Mouse (Mus musculus) ES-E14 (cell line): ENCODE results near the gene Abl1. TPM values are rescaled to one million over a fixed set of nuclear protein-coding genes. Genes with fewer than 3 reads are reported as not detected.
A peak's percentile ranks its signal among the peaks of the same experiment; 100 is the strongest.

Experiments
- DNase-seq: peaks from one replicate; pipeline ENCODE4 v3.0.0-alpha.2; 2013; ENCODE audit warnings: low read depth, low spot score
- H3K27ac ChIP-seq: 2 replicates; pipeline ENCODE4 v1.5.1; 2012; ENCODE audit warnings: low read depth, mild to moderate bottlenecking, low read length, moderate library complexity, mixed read lengths; ENCODE audit not compliant: poor library complexity, insufficient read depth, severe bottlenecking
- H3K36me3 ChIP-seq: 2 replicates; pipeline ENCODE4 v1.6.1; 2012; ENCODE audit warnings: mild to moderate bottlenecking, low read length, moderate library complexity, mixed read lengths; ENCODE audit not compliant: control insufficient read depth, poor library complexity, insufficient read depth, severe bottlenecking
- H3K4me1 ChIP-seq, 2 experiments: fragments of 150-350 bp in 1 of 2; sonication (generic) in 1 of 2; 2 replicates each; pipeline ENCODE4 v1.6.1; 2012; ENCODE audit warnings: low read length in 2 of 2, mild to moderate bottlenecking in 1 of 2, mixed read lengths in 1 of 2; ENCODE audit not compliant: control insufficient read depth in 2 of 2, insufficient read depth in 2 of 2, poor library complexity in 1 of 2
- H3K4me3 ChIP-seq, 2 experiments: fragments of 150-350 bp in 1 of 2; sonication (generic) in 1 of 2; 2 replicates each; pipeline ENCODE4 v1.5.1; 2012; ENCODE audit warnings: low read length in 2 of 2, low read depth in 1 of 2, mild to moderate bottlenecking in 1 of 2, mixed read lengths in 1 of 2; ENCODE audit not compliant: insufficient read depth in 1 of 2, poor library complexity in 1 of 2, severe bottlenecking in 1 of 2
- H3K9ac ChIP-seq: 2 replicates; pipeline ENCODE4 v1.6.1; 2012; ENCODE audit warnings: low read depth, mild to moderate bottlenecking, low read length, mixed read lengths; ENCODE audit not compliant: poor library complexity, insufficient read depth, severe bottlenecking
- H3K9me3 ChIP-seq: fragments of 150-350 bp; sonication (generic); 2 replicates; pipeline ENCODE4 v1.6.1; 2012; ENCODE audit warnings: low read depth, mild to moderate bottlenecking, low read length; ENCODE audit not compliant: control insufficient read depth, insufficient read depth
- CHD2 ChIP-seq: IDR thresholded peaks from 2 replicates; pipeline ENCODE4 v1.6.1; 2014; ENCODE audit warnings: mild to moderate bottlenecking, low read depth, low read length, inconsistent platforms
- HCFC1 ChIP-seq: IDR thresholded peaks from 2 replicates; pipeline ENCODE4 v1.6.1; 2012; ENCODE audit warnings: low read length, inconsistent platforms, borderline replicate concordance; ENCODE audit not compliant: insufficient read depth
- MAFK ChIP-seq: IDR thresholded peaks from 2 replicates; pipeline ENCODE4 v1.6.1; 2014; ENCODE audit warnings: mild to moderate bottlenecking, low read depth, low read length, inconsistent platforms; ENCODE audit not compliant: insufficient read depth
- ZC3H11A ChIP-seq: IDR thresholded peaks from 2 replicates; pipeline ENCODE4 v1.6.1; 2012; ENCODE audit warnings: low read depth, mild to moderate bottlenecking, inconsistent platforms, low read length, borderline replicate concordance
- ZNF384 ChIP-seq: IDR thresholded peaks from 2 replicates; pipeline ENCODE4 v1.6.1; 2012; ENCODE audit warnings: low read depth, low read length, inconsistent platforms
- in situ Hi-C, 2 experiments: fragments of 600-800 bp; cut with MboI; formaldehyde crosslinking; loops; one replicate each; pipeline ENCODE4 v1.15.1; 2025; ENCODE audit warnings: low sequenced_read_pairs in 2 of 2, inconsistent platforms in 1 of 2; ENCODE audit not compliant: unreplicated experiment in 2 of 2
- total RNA-seq: library from RNA; depleted of rRNA; stranded (reverse); fragments of 300-350 nt; gene quantifications from 2 replicates; pipeline ENCODE4 v1.2.3, GENCODE M21; 2012; rRNA removed

The Abl1 gene
- 39.9 and 41.9 TPM in 2 replicates for total RNA-seq

DNA sequence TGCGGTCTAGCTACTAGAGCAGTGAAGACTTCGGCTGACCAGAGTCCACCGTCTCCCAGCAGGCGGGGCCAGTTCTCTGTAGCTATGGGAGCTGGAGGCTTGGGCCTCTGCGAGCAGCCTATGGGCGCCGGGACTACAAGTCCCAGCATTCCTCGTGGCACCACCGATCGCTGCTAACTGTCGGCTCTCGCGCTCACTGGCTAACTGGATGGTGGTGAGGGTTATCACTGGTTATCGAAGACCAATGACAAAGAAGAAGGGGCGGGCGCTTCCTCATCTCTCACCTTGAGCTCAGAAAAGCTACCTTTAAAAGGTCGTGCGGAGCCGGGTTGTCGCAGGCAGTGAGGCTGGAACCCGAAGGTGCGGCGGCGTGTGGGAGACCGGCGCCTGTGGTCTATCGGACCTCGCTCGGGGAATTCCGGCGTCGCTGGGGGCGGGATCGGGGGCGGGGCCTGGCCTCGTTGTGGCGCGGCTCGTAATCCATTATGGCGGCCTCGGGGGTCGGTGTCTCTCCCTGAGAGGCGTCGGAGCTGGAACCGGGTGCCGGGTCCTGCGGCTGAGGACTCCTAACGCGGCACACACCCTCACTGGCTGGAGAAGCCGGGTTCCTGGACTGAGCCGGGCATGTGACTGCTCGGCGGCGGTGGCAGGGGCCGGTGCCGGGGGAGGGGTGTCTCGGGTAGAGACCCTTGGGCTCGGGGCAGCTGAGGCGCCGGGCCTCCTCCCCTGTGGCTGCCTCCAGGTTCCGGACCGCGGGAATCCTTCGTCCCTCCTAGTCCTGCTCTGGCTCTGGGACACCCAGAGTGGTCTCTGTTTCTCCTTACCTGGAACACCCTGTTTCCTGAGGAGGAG, at the start of gene Abl1:
Abl1 (plus strand) TSS at position 303 of the 852 bp plus-strand sequence.
- DNase-seq = peak; percentile 94
- H3K4me3 ChIP-seq = peak within 1 kb of the TSS; percentile 74 to 99
- in situ Hi-C loops = no loop called here
- no peaks in the 10 kb centered on the region for H3K36me3 ChIP-seq
- peaks cover 0 to 2% of the 10 kb centered on the region in 2 experiments; a peak in 1 of 4 replicates for H3K4me1 ChIP-seq
- no peak for TF ChIP-seq MAFK
- TF ChIP-seq ZNF384 = no peak
- peak; percentile 94 for TF ChIP-seq HCFC1
- TF ChIP-seq CHD2 = peak; percentile 91
- H3K27ac ChIP-seq = peak within 1 kb of the TSS; percentile 92
- no peaks in the 10 kb centered on the region for H3K9me3 ChIP-seq
- H3K9ac ChIP-seq = peak within 1 kb of the TSS; percentile 98

GRCm38 (mm10) chr2:31638581-31639465, 49.4 kb upstream of the Abl1 start:
- H3K9ac ChIP-seq = no peak overlapping the region

DNA sequence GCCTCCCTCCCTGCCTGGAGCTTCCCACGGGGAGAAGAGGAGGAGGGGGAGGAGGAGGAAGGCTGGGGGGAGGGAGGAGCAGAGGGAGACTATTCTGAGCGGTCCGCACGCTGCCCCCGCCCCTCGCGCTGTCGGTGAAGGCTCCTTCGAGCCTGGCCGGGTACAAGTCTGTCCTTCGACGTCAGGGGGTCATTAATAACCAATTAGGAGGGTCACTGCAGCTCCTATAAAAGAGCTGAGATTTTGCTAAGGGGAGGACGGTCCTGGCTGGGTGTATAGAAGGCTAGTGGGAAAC, 48.8 kb upstream of the Abl1 start:
- in situ Hi-C loops = loop anchor here (10.0 to 25.0 kb wide), 2 partner anchors 1995 to 1998 kb away; partner anchors contain the start of gene Lmx1b (in 1 of the 2)
- DNase-seq = no peak
- H3K4me1 ChIP-seq = peaks cover 2 to 11% of the 10 kb centered on the region in 2 experiments; a peak in 3 of 4 replicates

More at GRCm38 (mm10) chr2:31638581-31639465, 49.4 kb upstream of the Abl1 start:
- Histone ChIP-seq H3K4me1 (peaks cover 2 to 11% of the 10 kb centered on the region in 2 experiments; a peak in 3 of 4 replicates), H3K27ac (no peak overlapping the region), H3K9me3 (no peaks in the 10 kb centered on the region), H3K4me3 (peak overlapping the region in 1 of 2 experiments; percentile 15; a peak in 1 of 4 replicates), H3K36me3 (no peaks in the 10 kb centered on the region)
- no peak for DNase-seq
- no peak for TF ChIP-seq HCFC1
- no peak for TF ChIP-seq CHD2
- TF ChIP-seq MAFK = no peak
- TF ChIP-seq ZNF384 = no peak
- no peak for TF ChIP-seq ZC3H11A
- in situ Hi-C loops = loop anchor here (10.0 to 25.0 kb wide), 2 partner anchors 1996 to 1998 kb away; partner anchors contain the start of gene Lmx1b (in 1 of the 2)

DNA sequence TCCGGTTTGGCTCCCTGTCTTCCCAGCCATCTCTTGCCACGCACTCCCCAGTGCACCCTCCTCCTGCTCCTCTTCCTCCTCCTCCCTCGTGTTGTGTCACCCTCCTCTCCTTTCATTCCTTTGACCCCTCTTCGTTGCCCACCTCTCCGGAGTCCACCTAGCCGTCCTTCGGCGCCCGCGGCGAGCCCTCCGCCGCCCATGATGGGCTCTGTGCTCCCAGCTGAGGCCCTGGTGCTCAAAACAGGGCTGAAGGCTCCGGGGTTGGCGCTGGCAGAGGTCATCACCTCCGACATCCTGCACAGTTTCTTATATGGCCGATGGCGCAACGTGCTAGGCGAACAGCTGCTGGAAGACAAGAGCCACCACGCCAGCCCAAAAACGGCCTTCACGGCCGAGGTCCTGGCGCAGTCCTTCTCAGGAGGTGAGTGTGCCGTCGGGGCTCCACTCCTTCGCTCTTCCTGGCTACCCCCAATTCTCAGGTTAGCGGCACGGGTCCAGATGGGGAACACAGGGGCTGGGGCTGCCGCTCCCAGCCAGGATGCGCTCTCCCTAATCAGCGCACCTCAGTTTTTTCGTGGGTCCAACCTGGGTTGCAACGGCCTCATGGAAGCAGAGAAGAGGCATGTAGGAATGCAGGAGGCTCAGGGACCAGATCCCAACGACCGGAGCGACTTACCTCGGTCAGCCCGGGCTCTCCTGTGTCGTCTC, 48.1 kb upstream of the Abl1 start, which contains the start of gene Prdm12:
Prdm12 (plus strand) TSS at position 137 of the 708 bp plus-strand sequence.
- Histone ChIP-seq H3K27ac (no peak within 1 kb of the TSS), H3K4me1 (peaks cover 0 to 9% of the 10 kb centered on the region in 2 experiments; a peak in 2 of 4 replicates), H3K36me3 (no peaks in the 10 kb centered on the region), H3K9ac (no peak within 1 kb of the TSS), H3K9me3 (no peaks in the 10 kb centered on the region), H3K4me3 (peak within 1 kb of the TSS in 1 of 2 experiments; percentile 15; a peak in 1 of 4 replicates)
- TF ChIP-seq CHD2 = no peak
- no peak for TF ChIP-seq ZNF384
- TF ChIP-seq HCFC1 = no peak
- in situ Hi-C loops = loop anchor here (10.0 to 25.0 kb wide), 2 partner anchors 1995 to 1997 kb away; partner anchors contain the start of gene Lmx1b (in 1 of the 2)
- no peak for DNase-seq

More for the DNA sequence above, 48.8 kb upstream of the Abl1 start:
- no peak overlapping the region for H3K9ac ChIP-seq
- H3K4me3 ChIP-seq = peak overlapping the region in 1 of 2 experiments; percentile 15; a peak in 1 of 4 replicates
- no peaks in the 10 kb centered on the region for H3K36me3 ChIP-seq
- TF ChIP-seq CHD2 (no peak), ZNF384 (no peak), ZC3H11A (no peak), MAFK (no peak), HCFC1 (no peak)
- no peaks in the 10 kb centered on the region for H3K9me3 ChIP-seq
- H3K27ac ChIP-seq = no peak overlapping the region
